Mouse (Mus musculus) urinary bladder, postnatal 36 days (tissue): ENCODE results near the gene Mvb12b.

Experiments used
- DNase-seq, 2 experiments: peaks; one replicate each; pipeline ENCODE4 v3.0.0; 2022; ENCODE audit warnings: low spot score in 2 of 2, mixed read lengths in 1 of 2

Mvb12b gene

DNA sequence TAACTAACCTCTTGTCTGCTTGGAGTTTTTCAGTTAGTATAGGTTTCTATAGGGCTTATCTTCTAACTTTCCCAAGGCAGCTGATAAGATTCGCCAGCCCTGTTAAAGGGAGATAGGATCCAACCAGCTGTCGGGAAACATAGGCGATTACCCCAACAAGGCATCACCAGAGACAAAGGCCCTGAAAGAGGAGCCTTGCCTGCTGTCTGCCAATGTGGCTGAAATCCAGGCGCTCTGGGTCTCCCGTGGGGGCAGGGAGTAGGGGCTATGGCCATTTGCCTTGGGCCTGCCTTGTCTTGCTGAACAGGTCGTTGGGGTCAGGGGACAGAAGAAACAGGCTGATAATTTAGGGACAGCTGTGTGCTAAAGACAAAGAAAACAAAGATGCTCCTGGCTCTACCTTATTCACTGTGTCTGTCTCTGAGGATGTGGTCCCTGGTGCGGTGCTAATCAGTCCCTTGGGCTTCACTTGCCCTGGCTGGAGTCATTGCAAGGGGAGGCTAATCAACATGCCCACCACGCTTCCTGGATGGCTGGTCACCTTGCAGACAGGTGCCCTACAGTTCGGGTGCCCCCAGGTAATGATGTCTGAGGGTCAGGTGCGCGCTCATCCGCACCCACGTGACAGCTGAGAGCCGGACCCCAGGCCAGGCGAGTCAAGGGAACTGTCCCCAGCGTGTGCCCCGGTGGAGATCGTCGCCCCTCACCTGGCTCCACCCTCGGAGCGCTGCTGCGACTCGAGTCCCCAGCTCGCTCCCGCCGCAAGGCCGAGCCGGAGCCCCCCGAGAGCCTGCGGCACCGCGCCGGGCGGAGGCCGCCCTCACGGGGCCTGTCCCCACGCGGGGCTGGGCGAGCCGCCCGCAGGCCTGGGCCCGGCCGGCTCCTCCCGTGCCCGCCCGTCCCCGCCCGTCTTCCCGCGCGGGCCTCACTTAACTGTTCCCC is 1.1 kb downstream of the Mvb12b start:
- peak in 1 of 2 experiments; percentile 32 for DNase-seq

GRCm38 (mm10) chr2:33885264-33885651 is 2.5 kb downstream of the Mvb12b start:
- DNase-seq: no peak

GRCm38 (mm10) chr2:33884623-33885263 is 3.0 kb downstream of the Mvb12b start:
- DNase-seq: no peak

- DNase-seq: no peak
Observed at GRCm38 (mm10) chr2:33879223-33879622, 8.5 kb downstream of the Mvb12b start.

GRCm38 (mm10) chr2:33878437-33878836 is 9.3 kb downstream of the Mvb12b start:
- no peak for DNase-seq

GRCm38 (mm10) chr2:33877663-33878360 is 9.9 kb downstream of the Mvb12b start:
- no peak for DNase-seq

GRCm38 (mm10) chr2:33876529-33877290 is 11.0 kb downstream of the Mvb12b start:
- DNase-seq: peak in 1 of 2 experiments; percentile 31

DNA sequence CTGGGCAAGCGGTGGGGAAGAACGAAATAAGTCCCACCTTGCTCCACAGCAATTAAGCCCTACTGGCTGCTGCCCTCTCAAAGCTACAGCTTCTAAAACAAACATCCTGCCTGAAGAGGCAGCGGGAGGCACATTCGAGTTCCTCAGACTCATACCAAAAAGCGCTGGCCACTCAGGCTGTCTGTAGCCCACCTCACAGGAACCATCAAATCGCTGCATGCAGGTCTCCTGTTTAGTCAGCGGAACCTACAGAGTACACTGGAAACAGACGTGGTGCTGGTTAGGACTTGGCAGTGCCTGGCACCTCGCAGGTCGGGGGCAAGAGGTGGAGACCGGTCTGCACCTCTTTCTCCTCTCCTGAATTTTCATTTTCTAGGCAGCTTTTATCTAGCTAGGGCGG is 12.2 kb downstream of the Mvb12b start:
- no peak for DNase-seq

DNA sequence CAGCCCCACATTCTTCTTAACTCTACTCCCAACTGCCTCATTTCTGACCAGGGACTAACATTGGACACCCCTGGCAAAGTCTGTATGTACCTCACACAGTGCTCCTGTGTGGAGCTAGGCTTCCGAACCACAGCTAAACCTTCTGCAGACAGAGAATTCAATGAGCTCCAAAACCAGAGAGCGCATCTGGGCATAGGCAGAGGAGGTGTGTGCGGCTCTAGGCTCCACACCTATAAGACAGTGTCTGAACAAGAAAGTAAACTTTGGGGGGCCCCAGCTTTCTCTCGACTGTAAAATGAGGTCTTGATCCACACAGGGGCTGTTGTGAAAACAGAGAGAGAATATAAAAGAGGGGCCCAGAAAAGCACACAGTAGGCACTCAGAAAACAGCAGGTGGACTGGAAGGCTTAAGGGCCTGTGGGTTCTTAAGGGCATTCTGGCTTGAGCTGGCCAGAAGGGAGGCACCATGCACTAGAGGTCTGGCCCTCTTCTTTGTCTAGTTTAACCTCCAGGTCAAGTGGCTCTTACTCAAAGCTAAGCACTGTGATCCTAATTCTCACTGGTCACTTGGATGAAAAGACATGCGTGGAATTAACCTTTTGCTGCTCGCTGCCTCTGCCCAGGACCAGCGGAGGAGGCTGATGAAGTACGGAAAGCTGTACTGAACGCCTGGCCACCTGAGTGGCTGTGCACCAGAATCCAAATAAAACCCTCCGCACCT is 12.7 kb downstream of the Mvb12b start:
- DNase-seq: no peak

DNA sequence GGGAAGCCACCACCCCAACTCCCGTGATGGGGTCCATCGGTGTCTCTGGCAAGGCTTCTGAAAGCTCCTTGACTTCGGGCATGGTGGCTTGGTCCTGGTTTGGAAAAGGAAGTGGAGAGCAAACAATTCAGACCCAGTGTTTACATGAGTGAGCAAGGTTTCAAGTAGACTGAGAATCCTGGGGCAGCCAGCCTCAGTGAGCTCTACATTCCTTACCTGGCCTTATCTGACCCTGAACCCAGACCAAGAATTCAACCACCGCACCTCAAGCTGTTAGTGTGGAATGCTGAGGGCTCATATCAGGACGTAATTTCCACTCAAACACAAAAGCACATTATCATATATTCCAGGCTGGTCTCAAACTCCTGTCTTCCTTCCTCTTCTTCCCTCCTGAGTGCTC is 13.4 kb downstream of the Mvb12b start:
- no peak for DNase-seq

DNA sequence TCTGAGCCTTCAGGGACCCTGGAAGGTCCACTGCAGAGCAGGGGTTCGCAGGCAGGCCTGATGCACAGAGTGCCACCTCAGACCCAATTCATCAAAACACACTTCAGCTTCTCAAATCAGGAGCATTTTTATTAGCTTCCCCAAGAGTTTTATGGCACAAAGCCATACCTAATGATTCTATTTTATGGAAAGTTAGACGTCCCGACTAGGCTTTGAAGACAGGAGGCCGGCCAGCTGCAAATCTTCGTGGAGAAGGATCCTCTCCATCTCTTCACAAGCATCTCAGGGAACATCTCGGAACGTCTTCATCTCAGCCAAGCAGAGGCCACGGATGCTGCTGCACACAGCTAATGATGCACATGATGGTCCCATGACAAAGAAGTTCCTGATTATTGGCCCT is 14.2 kb downstream of the Mvb12b start:
- no peak for DNase-seq

GRCm38 (mm10) chr2:33872841-33873271 is 14.9 kb downstream of the Mvb12b start:
- no peak for DNase-seq

- DNase-seq: no peak
Observed at GRCm38 (mm10) chr2:33871181-33871520, 16.6 kb downstream of the Mvb12b start.

DNA sequence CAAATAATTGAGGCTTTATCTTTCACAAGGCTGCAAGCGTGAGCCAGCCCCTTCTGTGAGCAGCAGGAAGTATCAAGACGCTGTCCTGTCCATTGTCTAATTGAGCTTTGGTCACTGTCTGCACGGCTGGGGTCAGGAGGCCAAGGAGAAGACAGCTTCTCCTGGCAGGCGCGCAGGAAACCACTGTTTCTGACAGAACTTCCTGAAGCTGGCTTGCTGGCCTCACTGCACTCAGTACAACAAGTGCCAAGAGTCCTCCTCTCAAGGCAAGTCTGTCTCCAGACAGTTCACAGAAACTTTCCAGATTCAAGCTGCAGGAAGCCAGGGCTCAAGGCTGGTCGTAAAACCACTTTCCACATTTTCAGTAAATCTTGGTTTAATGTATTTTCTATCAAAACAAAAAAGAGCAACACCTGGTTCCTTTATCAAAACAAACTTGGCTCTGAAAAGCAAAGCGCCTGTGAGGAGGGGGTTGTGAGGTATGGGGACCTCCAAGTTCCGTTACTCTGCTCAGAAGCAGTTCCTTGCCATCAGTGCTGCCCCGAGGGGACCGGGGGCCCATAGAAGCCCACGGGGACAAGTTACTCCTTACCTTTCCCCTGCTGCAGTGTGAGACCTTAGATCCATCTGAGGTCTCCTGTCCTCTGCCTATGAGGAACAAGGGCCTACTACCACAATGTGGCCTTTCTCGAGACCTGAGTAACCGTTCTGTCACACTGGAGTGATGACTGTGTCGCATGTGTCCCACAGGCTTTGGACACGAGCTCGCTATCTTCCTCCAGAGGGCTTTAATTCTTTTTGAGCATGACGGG is 17.2 kb downstream of the Mvb12b start:
- DNase-seq: peak in 1 of 2 experiments; percentile 40

GRCm38 (mm10) chr2:33869689-33870343 is 17.9 kb downstream of the Mvb12b start:
- DNase-seq: no peak

DNA sequence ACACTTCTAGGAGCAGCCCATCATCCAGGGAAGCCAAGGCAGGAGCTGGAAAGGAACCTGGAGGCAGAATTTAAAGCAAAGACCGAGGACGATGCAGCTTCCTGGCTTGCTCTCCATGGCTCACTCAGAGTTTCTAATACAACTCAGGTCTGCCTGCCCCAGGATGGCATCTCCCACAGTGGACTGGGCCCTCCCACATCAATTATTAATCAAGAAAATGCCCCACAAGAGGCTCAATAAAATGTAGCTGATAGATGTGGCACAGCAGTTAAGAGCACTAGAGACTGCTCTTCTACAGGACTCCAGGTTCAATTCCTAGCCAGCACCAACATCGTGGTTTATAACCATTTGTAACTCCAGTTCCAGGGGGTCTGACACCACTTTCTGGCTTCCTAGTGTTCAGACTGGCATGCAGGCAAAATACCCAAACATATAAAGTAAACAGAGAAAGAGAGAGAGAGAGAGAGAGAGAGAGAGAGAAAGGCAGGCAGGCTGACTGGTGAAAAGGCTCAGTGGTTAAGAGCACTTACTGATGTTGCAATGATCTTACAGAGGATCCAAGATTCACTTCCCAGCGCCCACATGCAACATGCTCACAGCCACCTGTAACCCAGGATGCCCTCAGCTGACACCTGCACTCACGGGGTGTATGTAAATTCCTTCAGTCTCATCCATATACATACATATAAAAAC is 18.6 kb downstream of the Mvb12b start:
- no peak for DNase-seq

- DNase-seq: no peak
Observed at GRCm38 (mm10) chr2:33868322-33868721, 19.4 kb downstream of the Mvb12b start.

DNA sequence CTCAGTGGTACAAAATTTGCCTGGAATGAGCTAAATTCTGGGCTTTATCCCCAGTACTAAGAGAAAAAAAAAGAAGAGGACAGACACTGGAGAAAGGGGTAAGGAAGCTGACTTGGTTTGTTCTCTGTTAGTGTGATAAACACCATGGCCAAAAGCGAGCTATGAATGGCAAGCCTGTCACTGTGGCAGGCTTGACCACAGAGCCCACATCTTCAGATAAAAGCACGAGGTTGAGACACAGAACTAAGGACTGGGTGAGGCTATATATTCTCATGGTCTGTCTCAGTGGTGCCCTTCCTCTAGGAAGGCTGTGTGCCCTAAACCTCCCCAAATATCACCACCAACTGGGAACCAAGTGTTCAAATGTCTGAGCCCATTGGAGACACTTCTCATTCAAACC is 31.0 kb downstream of the Mvb12b start:
- DNase-seq: no peak
